Mouse (Mus musculus) hindbrain, embryonic 12.5 days (tissue): Measurements from ENCODE around the gene B3gntl1. TPM values are rescaled to one million over a fixed set of nuclear protein-coding genes. Genes with fewer than 3 reads are reported as not detected.

Experiments used
- ATAC-seq: fragments of 200-750 bp; cut with Nextera tagmentation; 2 replicates; pipeline ENCODE4 v1.8.0; 2017; ENCODE audit warnings: moderate TSS enrichment; ENCODE audit not compliant: low FRiP score
- H3K27ac ChIP-seq: fragments of 300-500 bp; sonication (generic); 2 replicates; pipeline ENCODE4 v1.5.1; 2016; ENCODE audit warnings: mild to moderate bottlenecking
- H3K27me3 ChIP-seq: fragments of 300-500 bp; sonication (generic); 2 replicates; pipeline ENCODE4 v1.6.1; 2016; ENCODE audit warnings: mild to moderate bottlenecking
- H3K36me3 ChIP-seq: fragments of 300-500 bp; sonication (generic); 2 replicates; pipeline ENCODE4 v1.6.1; 2016; ENCODE audit warnings: mild to moderate bottlenecking
- H3K4me1 ChIP-seq: fragments of 300-500 bp; sonication (generic); 2 replicates; pipeline ENCODE4 v1.6.1; 2016
- H3K4me2 ChIP-seq: fragments of 300-500 bp; sonication (generic); replicated peaks from 2 replicates; pipeline ENCODE4 v1.6.1; 2016; ENCODE audit warnings: mild to moderate bottlenecking
- H3K4me3 ChIP-seq: fragments of 300-500 bp; sonication (generic); 2 replicates; pipeline ENCODE4 v1.5.1; 2016; ENCODE audit warnings: mild to moderate bottlenecking
- H3K9ac ChIP-seq: fragments of 300-500 bp; sonication (generic); 2 replicates; pipeline ENCODE4 v1.6.1; 2016; ENCODE audit warnings: mild to moderate bottlenecking, moderate library complexity
- H3K9me3 ChIP-seq: fragments of 300-500 bp; sonication (generic); replicated peaks from 2 replicates; pipeline ENCODE4 v1.6.1; 2016; ENCODE audit warnings: mild to moderate bottlenecking
- WGBS: fragments of 180-500 bp; shearing (Covaris S2); methylation state at CpG from one replicate; pipeline ENCODE4 v1.1.7; 2016; 5-methylcytosine and 5-hydroxymethylcytosine counted together
- polyA plus RNA-seq: library from polyadenylated mRNA; unstranded; fragments of >200 nt; fragmentation: Nextera tagmentation; extraction: Ambion mirVana; gene quantifications from 2 replicates; pipeline ENCODE4 v1.2.1, GENCODE M21; 2016

Gene B3gntl1
- polyA plus RNA-seq, 1 experiment from 2014 or later: 8.2 TPM

- H3K9me3 ChIP-seq: no peaks in the 10 kb centered on the region
- 95% methylated on average over 6 of the region's 6 CpGs for WGBS
Observed at GRCm38 (mm10) chr11:121629529-121629928, 43.4 kb downstream of the B3gntl1 start.

GRCm38 (mm10) chr11:121627521-121627920 lies 45.4 kb downstream of the B3gntl1 start:
- Histone ChIP-seq H3K9me3 (no peaks in the 10 kb centered on the region), H3K27ac (no peak overlapping the region), H3K4me2 (no peak overlapping the region), H3K27me3 (no peaks in the 10 kb centered on the region), H3K4me1 (no peaks in the 10 kb centered on the region), H3K36me3 (peaks cover 29% of the 10 kb centered on the region), H3K4me3 (no peak overlapping the region), H3K9ac (no peak overlapping the region)
- no peak for ATAC-seq
- WGBS: 90% methylated on average over 5 of the region's 5 CpGs

More at GRCm38 (mm10) chr11:121629529-121629928, 43.4 kb downstream of the B3gntl1 start:
- Histone ChIP-seq H3K27me3 (no peaks in the 10 kb centered on the region), H3K4me3 (no peak overlapping the region), H3K36me3 (peaks cover 15% of the 10 kb centered on the region; the same call in 1 of the 2 replicates), H3K4me1 (no peaks in the 10 kb centered on the region), H3K27ac (no peak overlapping the region), H3K9ac (no peak overlapping the region), H3K4me2 (no peak overlapping the region)
- no peak for ATAC-seq

DNA sequence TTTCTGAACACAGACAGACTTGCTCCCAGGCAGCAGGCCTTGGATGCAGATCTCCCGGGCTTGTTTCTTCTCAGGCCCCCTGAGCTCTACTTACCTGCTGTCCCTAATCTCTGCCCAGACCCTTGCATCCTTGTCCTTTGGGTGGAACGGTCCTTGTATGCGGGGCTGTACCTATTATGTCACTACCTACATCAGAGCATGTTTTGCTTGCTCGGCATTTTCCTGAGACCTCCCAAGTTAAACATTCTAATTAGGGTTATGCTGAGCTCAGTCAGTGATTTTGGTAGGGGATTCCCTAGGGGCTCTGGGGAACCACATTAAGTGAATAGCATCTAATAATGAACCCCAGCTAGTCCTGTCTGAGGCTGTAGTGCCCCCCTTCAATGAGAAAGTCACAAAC lies 47.9 kb downstream of the B3gntl1 start:
- Histone ChIP-seq H3K9ac (no peak overlapping the region), H3K4me1 (no peaks in the 10 kb centered on the region), H3K9me3 (no peaks in the 10 kb centered on the region), H3K4me2 (no peak overlapping the region), H3K27ac (no peak overlapping the region), H3K4me3 (no peak overlapping the region), H3K36me3 (peaks cover 51% of the 10 kb centered on the region), H3K27me3 (no peaks in the 10 kb centered on the region)
- no peak for ATAC-seq
- 89% methylated on average over 4 of the region's 4 CpGs for WGBS

DNA sequence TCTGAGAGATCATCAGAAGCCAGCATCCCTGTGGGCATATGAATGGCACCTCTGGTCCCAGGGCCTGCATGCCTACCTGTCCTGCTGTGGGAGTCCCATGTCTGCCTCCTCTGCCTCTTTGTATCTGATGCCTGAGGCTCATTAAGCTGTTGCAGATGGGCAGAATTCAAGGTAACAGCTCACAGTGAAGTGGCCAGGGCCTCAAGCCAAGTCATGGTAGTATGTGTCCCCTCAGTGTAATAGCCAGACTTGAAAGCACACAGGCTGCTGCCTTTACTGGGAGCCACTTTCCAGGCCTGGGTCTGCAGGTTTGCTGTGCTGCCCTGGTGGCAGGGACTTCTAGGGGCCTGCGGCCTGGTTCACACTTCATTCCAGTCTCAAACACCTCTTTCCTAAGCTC lies 55.6 kb downstream of the B3gntl1 start:
- peaks cover 79% of the 10 kb centered on the region for H3K36me3 ChIP-seq
- 100% methylated on average over 1 of the region's 1 CpGs for WGBS

GRCm38 (mm10) chr11:121616501-121616900 lies 56.5 kb downstream of the B3gntl1 start:
- no peaks in the 10 kb centered on the region for H3K27me3 ChIP-seq
- no peak overlapping the region for H3K4me3 ChIP-seq
- no peaks in the 10 kb centered on the region for H3K9me3 ChIP-seq
- no peaks in the 10 kb centered on the region for H3K4me1 ChIP-seq
- ATAC-seq: no peak
- H3K36me3 ChIP-seq: peaks cover 73% of the 10 kb centered on the region
- H3K27ac ChIP-seq: no peak overlapping the region
- H3K9ac ChIP-seq: no peak overlapping the region
- no peak overlapping the region for H3K4me2 ChIP-seq

More for the DNA sequence above, 55.6 kb downstream of the B3gntl1 start:
- Histone ChIP-seq H3K27ac (no peak overlapping the region), H3K9me3 (no peaks in the 10 kb centered on the region), H3K4me2 (no peak overlapping the region), H3K27me3 (no peaks in the 10 kb centered on the region), H3K9ac (no peak overlapping the region), H3K4me3 (no peak overlapping the region), H3K4me1 (no peaks in the 10 kb centered on the region)
- ATAC-seq: no peak

GRCm38 (mm10) chr11:121615961-121616485 lies 56.9 kb downstream of the B3gntl1 start:
- no peak for ATAC-seq
- 91% methylated on average over 3 of the region's 3 CpGs for WGBS
- Histone ChIP-seq H3K9me3 (no peaks in the 10 kb centered on the region), H3K4me1 (no peaks in the 10 kb centered on the region), H3K27ac (no peak overlapping the region), H3K36me3 (peaks cover 72% of the 10 kb centered on the region), H3K27me3 (no peaks in the 10 kb centered on the region), H3K9ac (no peak overlapping the region), H3K4me2 (no peak overlapping the region), H3K4me3 (no peak overlapping the region)

DNA sequence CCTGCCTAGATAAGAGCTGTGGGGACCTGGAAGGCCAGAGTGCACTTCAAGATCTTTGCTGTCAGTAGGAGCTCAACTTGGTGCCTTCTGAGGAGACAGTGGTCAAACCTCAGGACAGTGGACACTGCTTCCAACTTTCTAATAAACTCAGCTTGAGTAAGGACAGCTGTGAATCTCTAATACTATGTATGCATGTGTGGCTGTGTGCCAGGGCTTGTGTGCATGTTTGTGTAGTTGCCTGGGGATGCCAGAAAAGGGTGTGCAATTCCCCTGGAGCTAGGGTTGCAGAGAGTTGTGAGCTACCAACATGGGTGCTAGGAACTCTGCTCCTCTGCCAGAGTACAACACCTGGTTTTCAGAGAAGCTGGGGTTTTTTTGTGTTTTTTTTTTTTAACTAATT lies 62.0 kb downstream of the B3gntl1 start:
- Histone ChIP-seq H3K9ac (no peak overlapping the region), H3K4me2 (no peak overlapping the region), H3K36me3 (peaks cover 62% of the 10 kb centered on the region), H3K27me3 (no peaks in the 10 kb centered on the region), H3K4me1 (no peaks in the 10 kb centered on the region), H3K27ac (no peak overlapping the region), H3K9me3 (no peaks in the 10 kb centered on the region), H3K4me3 (no peak overlapping the region)
- ATAC-seq: no peak

DNA sequence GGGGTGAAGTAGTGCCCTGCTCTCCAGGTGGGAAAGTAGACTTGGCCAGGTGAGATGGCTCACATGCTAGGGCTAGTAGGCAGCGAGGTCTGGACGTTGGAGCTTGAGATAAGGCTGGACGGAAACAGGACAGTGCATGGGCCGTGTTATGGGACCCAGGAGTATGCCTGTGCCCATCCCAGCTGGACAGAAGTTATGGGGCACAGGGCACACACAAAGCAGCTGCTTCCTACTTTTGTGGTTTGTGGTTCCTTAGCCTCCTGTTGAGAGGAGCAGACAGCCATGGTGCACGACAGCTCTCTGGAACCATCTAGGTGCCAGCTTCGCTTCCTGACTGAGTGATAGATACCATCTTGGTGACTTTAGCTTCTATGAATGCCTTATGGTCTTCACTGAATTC lies 67.3 kb downstream of the B3gntl1 start:
- Histone ChIP-seq H3K4me1 (no peaks in the 10 kb centered on the region), H3K9me3 (no peaks in the 10 kb centered on the region), H3K4me2 (no peak overlapping the region), H3K27me3 (no peaks in the 10 kb centered on the region), H3K9ac (no peak overlapping the region), H3K36me3 (peaks cover 73% of the 10 kb centered on the region), H3K27ac (no peak overlapping the region), H3K4me3 (no peak overlapping the region)
- WGBS: 90% methylated on average over 6 of the region's 6 CpGs
- no peak for ATAC-seq

GRCm38 (mm10) chr11:121601422-121601821 lies 71.5 kb downstream of the B3gntl1 start:
- Histone ChIP-seq H3K27ac (no peak overlapping the region), H3K9ac (no peak overlapping the region), H3K27me3 (no peaks in the 10 kb centered on the region), H3K4me2 (no peak overlapping the region), H3K36me3 (peaks cover 60% of the 10 kb centered on the region), H3K9me3 (no peaks in the 10 kb centered on the region), H3K4me1 (no peaks in the 10 kb centered on the region), H3K4me3 (no peak overlapping the region)
- 82% methylated on average over 3 of the region's 3 CpGs for WGBS
- no peak for ATAC-seq

DNA sequence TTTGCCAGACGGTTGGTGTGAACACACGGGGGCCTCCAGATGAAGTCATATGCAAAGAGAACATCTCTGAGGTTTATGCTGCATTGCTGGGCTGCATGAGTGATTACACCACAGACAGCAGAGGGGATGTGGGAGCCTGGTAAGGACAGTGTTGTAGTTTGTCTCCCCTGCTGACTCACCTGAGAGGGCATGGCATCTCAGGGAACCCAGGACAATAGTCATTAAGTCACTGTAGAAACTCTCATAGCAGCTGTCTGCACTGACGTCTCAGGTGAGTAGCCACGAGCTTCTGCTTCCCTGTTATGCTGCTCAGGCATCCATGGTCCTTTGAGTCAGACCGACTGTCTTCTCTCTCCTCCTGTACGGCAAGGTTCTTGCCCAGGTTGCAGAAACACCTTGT lies 75.7 kb downstream of the B3gntl1 start:
- no peak overlapping the region for H3K27ac ChIP-seq
- no peaks in the 10 kb centered on the region for H3K27me3 ChIP-seq
- H3K4me3 ChIP-seq: no peak overlapping the region
- WGBS: 86% methylated on average over 6 of the region's 6 CpGs
- H3K36me3 ChIP-seq: peaks cover 58% of the 10 kb centered on the region
- no peaks in the 10 kb centered on the region for H3K9me3 ChIP-seq
- ATAC-seq: no peak
- H3K4me1 ChIP-seq: no peaks in the 10 kb centered on the region
- no peak overlapping the region for H3K9ac ChIP-seq
- no peak overlapping the region for H3K4me2 ChIP-seq

DNA sequence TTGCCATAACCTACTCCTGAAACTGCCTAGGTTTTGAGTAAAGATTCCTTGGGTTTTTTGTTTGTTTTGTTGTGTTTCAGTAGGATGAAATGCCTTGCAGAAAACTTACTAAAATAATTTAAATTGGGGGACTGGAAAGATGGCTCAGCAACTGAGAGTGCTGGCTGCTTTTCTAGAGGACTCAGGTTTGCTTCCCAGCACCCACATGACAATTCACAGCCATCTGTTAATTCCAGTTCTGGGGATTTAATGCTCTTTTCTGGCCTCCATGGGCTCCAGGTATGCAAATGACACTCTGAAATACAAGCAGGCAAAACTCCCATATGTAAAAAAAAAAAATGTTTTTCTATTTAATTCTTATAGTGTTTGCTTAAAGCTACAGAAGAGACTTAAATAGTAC lies 91.1 kb downstream of the B3gntl1 start:
- H3K4me3 ChIP-seq: no peak overlapping the region
- H3K9ac ChIP-seq: no peak overlapping the region
- H3K9me3 ChIP-seq: no peaks in the 10 kb centered on the region
- no peaks in the 10 kb centered on the region for H3K4me1 ChIP-seq
- H3K27ac ChIP-seq: no peak overlapping the region
- no peak overlapping the region for H3K4me2 ChIP-seq
- H3K27me3 ChIP-seq: no peaks in the 10 kb centered on the region
- no peak for ATAC-seq
- H3K36me3 ChIP-seq: peaks cover 24% of the 10 kb centered on the region; the same call in 1 of the 2 replicates
